In genomic region chr19:38125219-38125610, GRCm38 (mm10) we compare ENCODE assay signal across 8 mouse cellular contexts. TPM values are rescaled to one million over a fixed set of nuclear protein-coding genes. Genes with fewer than 3 reads are reported as not detected.
DNase-seq lines count a peak whose midpoint lies in the region; ATAC-seq and TF ChIP-seq lines count a peak whose summit lies in the region.

Gene Rbp4 (minus strand): TSS chr19:38125281.

- DNase-seq in kidney, postnatal 14 days: no peak
- no peak for DNase-seq in adrenal gland, postnatal 36 days
- DNase-seq in hindbrain, embryonic 11.5 days (ENCODE audit: low spot score): no peak
- no peak for DNase-seq in lung, postnatal 0 days (ENCODE audit: low spot score)
- DNase-seq in spleen, postnatal 14 days (ENCODE audit: low spot score in 2 of 2): no peak
- no peak for DNase-seq in gastrocnemius, postnatal 14 days
- DNase-seq in kidney, postnatal 36 days: no peak

- H3K9me3 ChIP-seq in kidney, embryonic 14.5 days (ENCODE audit: control insufficient read depth, low read length): no peaks in the 10 kb centered on the region
- no peaks in the 10 kb centered on the region for H3K9me3 ChIP-seq in hindbrain, embryonic 11.5 days (ENCODE audit: control insufficient read depth, low read length)
- H3K9me3 ChIP-seq in lung, postnatal 0 days (ENCODE audit: low read length): no peaks in the 10 kb centered on the region

- ATAC-seq in kidney, embryonic 14.5 days (ENCODE audit: low FRiP score, low TSS enrichment): no peak; the same call in 1 of the 2 replicates
- no peak for ATAC-seq in hindbrain, embryonic 11.5 days (ENCODE audit: low FRiP score)
- ATAC-seq in lung, postnatal 0 days: no peak

- TF ChIP-seq EP300 in lung, postnatal 0 days (IDR thresholded peaks at IDR 0.05): no peak

- H3K4me1 ChIP-seq in kidney, embryonic 14.5 days (ENCODE audit: control insufficient read depth, insufficient read depth, low read length): no peaks in the 10 kb centered on the region
- no peaks in the 10 kb centered on the region for H3K4me1 ChIP-seq in hindbrain, embryonic 11.5 days (replicated peaks; ENCODE audit: control insufficient read depth, insufficient read depth, low read length)
- no peaks in the 10 kb centered on the region for H3K4me1 ChIP-seq in lung, postnatal 0 days (ENCODE audit: insufficient read depth, low read depth, low read length)

- H3K9ac ChIP-seq in kidney, embryonic 14.5 days (ENCODE audit: low read depth, low read length): peak within 1 kb of the TSS; percentile 62
- H3K9ac ChIP-seq in hindbrain, embryonic 11.5 days (ENCODE audit: low read depth, low read length): peak within 1 kb of the TSS; percentile 61
- H3K9ac ChIP-seq in lung, postnatal 0 days (replicated peaks; ENCODE audit: low read depth): no peak within 1 kb of the TSS

- peaks cover 13% of the 10 kb centered on the region; the same call in 1 of the 2 replicates for H3K27me3 ChIP-seq in kidney, embryonic 14.5 days (ENCODE audit: control insufficient read depth, insufficient read depth, low read length)
- H3K27me3 ChIP-seq in hindbrain, embryonic 11.5 days (ENCODE audit: control insufficient read depth, insufficient read depth, low read length): peaks cover 11% of the 10 kb centered on the region
- peaks cover 9% of the 10 kb centered on the region; the same call in 1 of the 2 replicates for H3K27me3 ChIP-seq in lung, postnatal 0 days (replicated peaks; ENCODE audit: insufficient read depth, low read length)

- intact Hi-C loops in gastrocnemius, postnatal 14 days (cut with DNase I; ENCODE audit: low total_unique reads): no loop called here

- H3K4me2 ChIP-seq in kidney, embryonic 14.5 days (replicated peaks; ENCODE audit: low read depth, low read length): peak within 1 kb of the TSS; percentile 98
- H3K4me2 ChIP-seq in hindbrain, embryonic 11.5 days (replicated peaks; ENCODE audit: low read depth, low read length): peak within 1 kb of the TSS; percentile 97
- H3K4me2 ChIP-seq in lung, postnatal 0 days (replicated peaks; ENCODE audit: low read depth, low read length): peak within 1 kb of the TSS; percentile 87

- H3K4me3 ChIP-seq in kidney, embryonic 14.5 days (ENCODE audit: low read length): peak within 1 kb of the TSS; percentile 59
- H3K4me3 ChIP-seq in hindbrain, embryonic 11.5 days (ENCODE audit: low read depth, low read length): peak within 1 kb of the TSS; percentile 62
- peak within 1 kb of the TSS; percentile 41 for H3K4me3 ChIP-seq in lung, postnatal 0 days (ENCODE audit: low read depth, low read length)

- WGBS in kidney, embryonic 14.5 days: 63% methylated on average over 6 of the region's 6 CpGs
- 66% methylated on average over 6 of the region's 6 CpGs for WGBS in hindbrain, embryonic 11.5 days
- 41% methylated on average over 6 of the region's 6 CpGs for WGBS in lung, postnatal 0 days

- H3K27ac ChIP-seq in kidney, embryonic 14.5 days (ENCODE audit: low read depth, low read length): no peak within 1 kb of the TSS
- no peak within 1 kb of the TSS for H3K27ac ChIP-seq in hindbrain, embryonic 11.5 days (ENCODE audit: low read depth, low read length)
- no peak within 1 kb of the TSS for H3K27ac ChIP-seq in lung, postnatal 0 days (ENCODE audit: low read length)

- no peaks in the 10 kb centered on the region for H3K36me3 ChIP-seq in kidney, embryonic 14.5 days (ENCODE audit: control insufficient read depth, insufficient read depth, low read length)
- H3K36me3 ChIP-seq in hindbrain, embryonic 11.5 days (ENCODE audit: control insufficient read depth, insufficient read depth, low read length): no peaks in the 10 kb centered on the region
- no peaks in the 10 kb centered on the region for H3K36me3 ChIP-seq in lung, postnatal 0 days (ENCODE audit: insufficient read depth, low read length)

- TF ChIP-seq CTCF in lung, postnatal 0 days (IDR thresholded peaks at IDR 0.05): no peak

RNA-seq across cellular contexts. Expression of gene Rbp4, which starts in this region (rescaled TPM):
- polyA plus RNA-seq in kidney, embryonic 14.5 days (2014; fragmentation: Nextera tagmentation; extraction: Ambion mirVana): 1.5 and 2.0 TPM in 2 replicates
- total RNA-seq in adrenal gland, postnatal 36 days (2021): 10 to 100 TPM; 34.5 to 39.5 TPM
- polyA plus RNA-seq in hindbrain, embryonic 11.5 days (2014; fragmentation: Nextera tagmentation; extraction: Ambion mirVana): 1.1 and 2.0 TPM in 2 replicates
- polyA plus RNA-seq in lung, postnatal 0 days (2015; fragmentation: Nextera tagmentation; extraction: Ambion mirVana): 20.1 and 25.0 TPM in 2 replicates
- 1 to 10 TPM; 2.6 to 3.9 TPM for total RNA-seq in gastrocnemius, postnatal 14 days (2021)

Comparison
In these comparisons a context has a peak if more than half of its experiments do, and no peak if none do; other contexts are left out.
1. RNA of gene Rbp4 (total RNA-seq): 34.5 to 39.5 TPM in adrenal gland, postnatal 36 days; 2.6 to 3.9 TPM in gastrocnemius, postnatal 14 days; every median in the first group is over 4 times any median in the second.
2. Peak in every context shown above with its lines, with median percentiles within 50 percentile points of each other: H3K4me2 ChIP-seq and H3K4me3 ChIP-seq.